Mouse (Mus musculus) forebrain, embryonic 13.5 days (tissue): Measurements from ENCODE around the gene Slc17a6. TPM values are rescaled to one million over a fixed set of nuclear protein-coding genes. Genes with fewer than 3 reads are reported as not detected.

Source experiments
- ATAC-seq: fragments of 200-750 bp; cut with Nextera tagmentation; 2 replicates; pipeline ENCODE4 v1.8.0; 2017
- H3K27ac ChIP-seq: fragments of 300-500 bp; sonication (generic); 2 replicates; pipeline ENCODE4 v1.5.1; 2015; ENCODE audit warnings: inconsistent platforms, mild to moderate bottlenecking, moderate library complexity
- H3K27me3 ChIP-seq: fragments of 300-500 bp; sonication (generic); 2 replicates; pipeline ENCODE4 v1.6.1; 2015; ENCODE audit warnings: mild to moderate bottlenecking, inconsistent platforms
- H3K36me3 ChIP-seq: fragments of 300-500 bp; sonication (generic); 2 replicates; pipeline ENCODE4 v1.6.1; 2015; ENCODE audit warnings: mild to moderate bottlenecking, inconsistent platforms; ENCODE audit not compliant: poor library complexity, severe bottlenecking
- H3K4me1 ChIP-seq: fragments of 300-500 bp; sonication (generic); 2 replicates; pipeline ENCODE4 v1.6.1; 2015; ENCODE audit warnings: inconsistent platforms
- H3K4me2 ChIP-seq: fragments of 300-500 bp; sonication (generic); 2 replicates; pipeline ENCODE4 v1.6.1; 2015; ENCODE audit warnings: inconsistent platforms, mild to moderate bottlenecking, moderate library complexity
- H3K4me3 ChIP-seq: fragments of 300-500 bp; sonication (generic); 2 replicates; pipeline ENCODE4 v1.5.1; 2015; ENCODE audit warnings: mild to moderate bottlenecking, inconsistent platforms
- H3K9ac ChIP-seq: fragments of 300-500 bp; sonication (generic); 2 replicates; pipeline ENCODE4 v1.6.1; 2015; ENCODE audit warnings: mild to moderate bottlenecking, inconsistent platforms
- H3K9me3 ChIP-seq: fragments of 300-500 bp; sonication (generic); replicated peaks from 2 replicates; pipeline ENCODE4 v1.6.1; 2016; ENCODE audit warnings: inconsistent platforms
- WGBS: fragments of 180-500 bp; shearing (Covaris S2); methylation state at CpG from one replicate; pipeline ENCODE4 v1.1.7; 2015; 5-methylcytosine and 5-hydroxymethylcytosine counted together
- polyA plus RNA-seq: library from polyadenylated mRNA; unstranded; fragments of >200 nt; fragmentation: Nextera tagmentation; extraction: Ambion mirVana; gene quantifications from 2 replicates; pipeline ENCODE4 v1.2.1, GENCODE M21; 2015

The Slc17a6 gene
- polyA plus RNA-seq, result 43.7 and 49.4 TPM in 2 replicates

DNA sequence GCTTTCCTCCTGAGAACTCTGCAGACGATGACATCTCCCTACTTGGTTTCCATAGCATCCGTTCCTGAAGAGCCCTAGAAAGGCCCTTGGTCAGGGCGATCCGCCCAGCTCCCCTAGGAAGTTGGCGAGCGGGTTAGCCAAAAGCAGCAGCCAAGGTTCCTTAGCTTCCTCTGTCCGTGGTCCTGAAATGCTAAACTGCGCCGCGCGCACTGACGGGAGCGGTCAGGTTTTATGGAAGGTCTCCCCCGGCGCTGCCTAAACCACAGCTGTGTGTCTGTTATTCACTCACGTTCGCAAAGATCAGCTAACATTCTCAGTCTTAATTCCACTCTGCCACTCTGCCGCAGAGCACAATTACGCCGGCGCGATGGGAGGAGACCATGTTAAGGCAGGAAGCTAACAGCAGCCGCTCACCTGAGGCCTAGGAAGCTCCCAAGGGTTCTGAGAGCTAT, at the start of gene Slc17a6:
Gene Slc17a6 (plus strand): TSS at position 313 of the 452 bp plus-strand sequence.
- peaks cover 5% of the 10 kb centered on the region; the same call in 1 of the 2 replicates for H3K4me1 ChIP-seq
- peak within 1 kb of the TSS; percentile 48 for H3K4me2 ChIP-seq
- ATAC-seq, result peak; percentile 28
- no peaks in the 10 kb centered on the region for H3K36me3 ChIP-seq
- H3K4me3 ChIP-seq, result peak within 1 kb of the TSS; percentile 43
- H3K9me3 ChIP-seq, result no peaks in the 10 kb centered on the region
- H3K27ac ChIP-seq, result peak within 1 kb of the TSS; percentile 88
- H3K9ac ChIP-seq, result peak within 1 kb of the TSS; percentile 72
- peaks cover 49% of the 10 kb centered on the region for H3K27me3 ChIP-seq
- WGBS, result under 1% methylated on average over 23 of the region's 23 CpGs

DNA sequence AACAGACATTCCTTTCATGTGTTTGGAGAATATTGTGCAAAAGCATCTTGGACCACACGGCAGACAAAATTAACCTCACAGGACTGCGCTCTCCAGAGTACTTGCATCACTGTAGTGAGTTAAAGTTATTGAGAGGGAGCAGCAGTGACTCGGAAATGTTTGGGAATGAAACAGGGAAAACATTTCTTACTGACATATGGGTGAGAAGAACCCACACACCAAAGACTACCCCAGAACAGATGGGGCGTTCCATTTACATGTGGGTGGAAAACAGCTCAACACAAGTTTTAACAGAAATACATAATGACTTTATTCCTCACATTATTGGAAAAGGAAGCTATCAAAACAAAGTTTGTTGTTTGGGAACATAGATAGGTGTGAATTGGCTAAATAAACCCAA, 21.8 kb upstream of the Slc17a6 start:
- Histone ChIP-seq H3K4me1 (no peaks in the 10 kb centered on the region), H3K9me3 (no peaks in the 10 kb centered on the region), H3K9ac (no peak overlapping the region), H3K4me3 (no peak overlapping the region), H3K27ac (no peak overlapping the region), H3K36me3 (no peaks in the 10 kb centered on the region), H3K4me2 (no peak overlapping the region), H3K27me3 (no peaks in the 10 kb centered on the region)
- no peak; the same call in 1 of the 2 replicates for ATAC-seq
- WGBS, result 89% methylated on average over 4 of the region's 4 CpGs

DNA sequence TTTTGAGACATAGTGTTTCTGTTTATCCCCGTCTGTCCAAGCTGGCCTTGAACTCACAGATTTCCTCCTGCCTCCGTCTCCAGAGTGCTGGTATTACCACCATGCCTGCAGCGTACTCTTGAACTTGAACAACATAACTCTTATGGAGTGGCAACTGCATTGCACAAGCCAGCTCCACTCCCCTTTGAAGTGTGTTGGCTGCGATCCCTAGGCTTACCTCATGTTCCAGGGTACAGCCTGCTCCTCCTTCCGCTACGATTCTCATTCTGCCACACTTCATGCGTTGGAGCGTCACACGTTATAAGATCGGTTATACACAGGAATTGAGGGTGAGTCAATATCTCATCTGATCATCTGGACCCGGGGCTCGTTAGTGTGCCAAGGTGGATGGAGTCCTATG, 18.1 kb upstream of the Slc17a6 start:
- Histone ChIP-seq H3K9me3 (no peaks in the 10 kb centered on the region), H3K27me3 (no peaks in the 10 kb centered on the region), H3K9ac (no peak overlapping the region), H3K4me3 (no peak overlapping the region), H3K4me2 (no peak overlapping the region), H3K36me3 (no peaks in the 10 kb centered on the region), H3K4me1 (no peaks in the 10 kb centered on the region), H3K27ac (no peak overlapping the region)
- ATAC-seq, result no peak
- 90% methylated on average over 12 of the region's 12 CpGs for WGBS

GRCm38 (mm10) chr7:51614404-51614803, 7.4 kb upstream of the Slc17a6 start:
- Histone ChIP-seq H3K9ac (no peak overlapping the region), H3K27me3 (0 out of 2 replicates have a peak, but pooled peaks cover 3% of the 10 kb centered on the region), H3K4me2 (no peak overlapping the region), H3K4me1 (no peaks in the 10 kb centered on the region), H3K9me3 (no peaks in the 10 kb centered on the region; the same call in 1 of the 2 replicates), H3K36me3 (no peaks in the 10 kb centered on the region), H3K4me3 (no peak overlapping the region), H3K27ac (no peak overlapping the region)
- WGBS, result 42% methylated on average over 5 of the region's 5 CpGs
- no peak; the same call in 1 of the 2 replicates for ATAC-seq

DNA sequence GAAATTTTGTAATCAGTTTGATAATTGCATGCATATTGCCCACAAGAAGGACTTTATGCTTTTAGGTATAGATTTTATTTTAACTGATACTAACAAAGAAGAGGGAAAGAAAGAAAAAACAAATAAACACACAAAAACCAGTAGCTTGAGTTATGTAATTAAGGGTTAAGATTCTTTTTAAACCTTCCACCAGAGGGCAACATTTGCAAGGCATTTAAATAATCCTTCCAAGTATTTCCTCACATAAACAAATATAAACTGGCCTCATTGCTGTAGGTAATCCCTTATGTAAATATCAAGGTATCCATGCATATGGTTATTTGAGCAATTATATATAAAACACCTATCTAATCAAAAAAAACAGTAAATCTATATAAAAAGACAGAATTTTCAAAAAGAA, 3.9 kb upstream of the Slc17a6 start:
- no peaks in the 10 kb centered on the region for H3K9me3 ChIP-seq
- H3K27me3 ChIP-seq, result peaks cover 26% of the 10 kb centered on the region
- H3K36me3 ChIP-seq, result no peaks in the 10 kb centered on the region
- no peaks in the 10 kb centered on the region for H3K4me1 ChIP-seq
- no peak overlapping the region for H3K4me2 ChIP-seq
- 0 out of 2 replicates have a peak, but pooled peaks have one; percentile 13 for ATAC-seq
- no peak overlapping the region for H3K27ac ChIP-seq
- H3K9ac ChIP-seq, result no peak overlapping the region
- H3K4me3 ChIP-seq, result no peak overlapping the region

DNA sequence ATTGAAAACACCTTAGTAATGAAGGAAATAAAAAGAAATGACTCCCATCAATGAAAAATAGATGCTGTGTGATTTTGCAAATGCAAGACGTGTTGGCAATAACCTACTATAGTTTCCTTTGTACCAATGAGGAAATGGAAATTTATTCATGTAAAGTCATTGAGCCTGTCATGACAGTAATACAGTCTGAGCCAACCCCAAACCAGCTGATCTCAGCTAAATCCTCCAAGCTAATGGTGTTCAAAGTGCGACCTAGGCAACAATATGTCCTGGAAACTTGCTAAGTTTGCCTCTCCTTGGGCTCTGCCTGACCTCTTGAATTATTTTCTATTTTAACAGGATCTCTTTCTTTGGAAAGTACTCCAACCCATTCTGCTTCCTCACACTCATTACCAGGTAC, 3.4 kb upstream of the Slc17a6 start:
- H3K9me3 ChIP-seq, result no peaks in the 10 kb centered on the region
- H3K27me3 ChIP-seq, result peaks cover 27% of the 10 kb centered on the region
- peak; percentile 36; the same call in 1 of the 2 replicates for ATAC-seq
- no peaks in the 10 kb centered on the region for H3K4me1 ChIP-seq
- no peaks in the 10 kb centered on the region for H3K36me3 ChIP-seq
- peak overlapping the region; percentile 25 for H3K27ac ChIP-seq
- WGBS, result 26% methylated on average over 2 of the region's 2 CpGs
- no peak overlapping the region for H3K4me3 ChIP-seq
- H3K9ac ChIP-seq, result no peak overlapping the region
- H3K4me2 ChIP-seq, result no peak overlapping the region

GRCm38 (mm10) chr7:51619977-51620376, 1.8 kb upstream of the Slc17a6 start:
- no peak for ATAC-seq
- Histone ChIP-seq H3K36me3 (no peaks in the 10 kb centered on the region), H3K9me3 (no peaks in the 10 kb centered on the region), H3K27me3 (peaks cover 42% of the 10 kb centered on the region), H3K9ac (no peak overlapping the region), H3K4me1 (no peaks in the 10 kb centered on the region), H3K4me2 (peak overlapping the region; percentile 24; the same call in 1 of the 2 replicates), H3K27ac (no peak overlapping the region), H3K4me3 (no peak overlapping the region)
- WGBS, result 31% methylated on average over 1 of the region's 1 CpGs

- peak overlapping the region; percentile 88 for H3K27ac ChIP-seq
- peaks cover 52% of the 10 kb centered on the region for H3K27me3 ChIP-seq
- H3K9ac ChIP-seq, result peak overlapping the region; percentile 72
- WGBS, result under 1% methylated on average over 18 of the region's 18 CpGs
- no peaks in the 10 kb centered on the region for H3K9me3 ChIP-seq
- no peaks in the 10 kb centered on the region for H3K36me3 ChIP-seq
- peak; percentile 39 for ATAC-seq
- peak overlapping the region; percentile 43 for H3K4me3 ChIP-seq
- H3K4me2 ChIP-seq, result peak overlapping the region; percentile 48
- peaks cover 10% of the 10 kb centered on the region; the same call in 1 of the 2 replicates for H3K4me1 ChIP-seq
Observed at GRCm38 (mm10) chr7:51622196-51622595, 390 bp downstream of the Slc17a6 start.

DNA sequence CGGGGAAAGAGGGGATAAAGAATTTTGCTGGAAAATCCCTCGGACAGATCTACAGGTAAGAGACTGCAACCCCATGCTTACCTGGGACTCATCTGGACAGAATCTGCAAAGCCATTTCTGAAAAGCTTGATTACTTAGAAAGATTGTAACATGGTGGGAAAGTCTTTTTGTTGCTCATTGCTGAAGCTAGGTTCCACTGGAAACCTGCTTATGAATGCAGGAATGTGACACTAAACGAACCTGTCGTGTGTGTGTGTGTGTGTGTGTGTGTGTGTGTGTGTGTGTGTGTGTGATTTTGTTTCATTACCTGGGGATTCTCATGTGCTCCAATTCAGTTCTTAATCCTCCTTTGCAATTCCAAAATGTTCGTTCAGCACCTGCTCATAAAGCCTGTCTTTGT, 860 bp downstream of the Slc17a6 start:
- WGBS, result under 1% methylated on average over 5 of the region's 5 CpGs
- Histone ChIP-seq H3K4me3 (peak overlapping the region; percentile 43), H3K9me3 (no peaks in the 10 kb centered on the region), H3K4me2 (peak overlapping the region; percentile 48), H3K9ac (peak overlapping the region; percentile 72), H3K27me3 (peaks cover 57% of the 10 kb centered on the region), H3K4me1 (peaks cover 15% of the 10 kb centered on the region; the same call in 1 of the 2 replicates), H3K27ac (peak overlapping the region; percentile 88), H3K36me3 (no peaks in the 10 kb centered on the region)
- no peak for ATAC-seq

GRCm38 (mm10) chr7:51624336-51624897, 2.6 kb downstream of the Slc17a6 start:
- Histone ChIP-seq H3K27ac (peak overlapping the region; percentile 92), H3K4me3 (peak overlapping the region; percentile 41), H3K9ac (peak overlapping the region; percentile 72), H3K4me1 (peaks cover 20% of the 10 kb centered on the region), H3K4me2 (peak overlapping the region; percentile 61), H3K27me3 (peaks cover 63% of the 10 kb centered on the region), H3K36me3 (no peaks in the 10 kb centered on the region), H3K9me3 (no peaks in the 10 kb centered on the region)
- WGBS, result under 1% methylated on average over 4 of the region's 4 CpGs
- ATAC-seq, result peak; percentile 50

DNA sequence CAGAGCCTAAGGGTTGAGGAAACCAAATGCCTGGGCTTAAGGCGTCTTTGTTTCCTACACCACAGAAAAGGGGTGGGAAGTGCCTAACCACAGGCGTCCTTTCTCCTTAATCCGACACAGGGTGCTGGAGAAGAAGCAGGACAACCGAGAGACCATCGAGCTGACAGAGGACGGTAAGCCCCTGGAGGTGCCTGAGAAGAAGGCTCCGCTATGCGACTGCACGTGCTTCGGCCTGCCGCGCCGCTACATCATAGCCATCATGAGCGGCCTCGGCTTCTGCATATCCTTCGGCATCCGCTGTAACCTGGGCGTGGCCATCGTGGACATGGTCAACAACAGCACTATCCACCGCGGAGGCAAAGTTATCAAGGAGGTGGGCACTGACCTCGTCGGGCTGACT, 3.4 kb downstream of the Slc17a6 start:
- peaks cover 68% of the 10 kb centered on the region for H3K27me3 ChIP-seq
- WGBS, result under 1% methylated on average over 23 of the region's 23 CpGs
- no peak for ATAC-seq
- H3K36me3 ChIP-seq, result no peaks in the 10 kb centered on the region
- H3K9ac ChIP-seq, result peak overlapping the region; percentile 72
- H3K4me1 ChIP-seq, result peaks cover 20% of the 10 kb centered on the region
- H3K27ac ChIP-seq, result peak overlapping the region; percentile 92
- H3K4me2 ChIP-seq, result peak overlapping the region; percentile 61
- H3K4me3 ChIP-seq, result peak overlapping the region; percentile 41
- H3K9me3 ChIP-seq, result no peaks in the 10 kb centered on the region

GRCm38 (mm10) chr7:51625591-51626255, 3.9 kb downstream of the Slc17a6 start:
- Histone ChIP-seq H3K4me3 (peak overlapping the region; percentile 41), H3K27ac (peak overlapping the region; percentile 92), H3K9ac (peak overlapping the region; percentile 72), H3K4me2 (peak overlapping the region; percentile 61), H3K4me1 (peaks cover 20% of the 10 kb centered on the region), H3K9me3 (no peaks in the 10 kb centered on the region), H3K36me3 (no peaks in the 10 kb centered on the region), H3K27me3 (peaks cover 68% of the 10 kb centered on the region)
- WGBS, result 4% methylated on average over 11 of the region's 11 CpGs
- no peak for ATAC-seq
